Mouse (Mus musculus): Measurements from ENCODE around the gene Pdpk1. TPM values are rescaled to one million over a fixed set of nuclear protein-coding genes. Genes with fewer than 3 reads are reported as not detected.

Gene Pdpk1
- polyA plus RNA-seq, 1 experiment: 56.6 TPM

- Histone ChIP-seq H3K27ac (ENCODE audit: control insufficient read depth, insufficient read depth, low read length) (no peak overlapping the region; the same call in 1 of the 2 replicates), H3K4me1 (replicated peaks; ENCODE audit: control insufficient read depth, insufficient read depth, low read length) (peaks cover 17% of the 10 kb centered on the region), H3K4me3 (ENCODE audit: control insufficient read depth, insufficient read depth, low read length) (no peak overlapping the region), H3K27me3 (ENCODE audit: control insufficient read depth, insufficient read depth, low read length) (no peaks in the 10 kb centered on the region), H3K36me3 (ENCODE audit: control insufficient read depth, insufficient read depth, low read length) (peaks cover 6% of the 10 kb centered on the region; the same call in 1 of the 2 replicates)
- WGBS: 72% methylated on average over 5 of the region's 5 CpGs
- DNase-seq: no peak
- TF ChIP-seq POLR2A (IDR thresholded peaks at IDR 0.05; ENCODE audit: control insufficient read depth, extremely low read depth, insufficient read depth, low read length, poor library complexity): no peak
- TF ChIP-seq CTCF (IDR thresholded peaks at IDR 0.05; ENCODE audit: borderline replicate concordance, control insufficient read depth, extremely low read depth, insufficient read depth, low read length, poor library complexity): no peak
These were observed 20.0 kb upstream of the Pdpk1 start for GRCm38 (mm10) chr17:24170729-24171128.

DNA sequence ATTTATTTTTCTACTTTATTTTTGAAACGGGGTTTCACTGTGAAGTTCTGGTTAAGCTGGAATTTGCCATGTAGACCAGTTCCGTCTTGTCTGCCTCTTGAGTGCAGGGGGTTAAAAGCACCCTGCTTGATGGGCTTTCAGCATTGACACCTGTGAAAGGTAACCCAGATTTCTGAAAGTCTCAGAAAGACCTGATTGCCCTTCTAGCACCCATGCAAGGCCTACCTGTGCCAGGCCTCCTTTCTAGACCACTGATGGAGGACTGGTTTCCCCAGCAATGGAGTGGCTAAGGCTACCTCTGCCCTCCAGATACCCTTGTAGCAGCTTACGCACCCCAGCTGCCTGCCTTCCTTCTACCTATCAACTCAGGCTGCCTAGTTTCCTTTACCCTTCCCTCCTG lies 19.4 kb upstream of the Pdpk1 start:
- peaks cover 6% of the 10 kb centered on the region; the same call in 1 of the 2 replicates for H3K36me3 ChIP-seq (ENCODE audit: control insufficient read depth, insufficient read depth, low read length)
- TF ChIP-seq CTCF (IDR thresholded peaks at IDR 0.05; ENCODE audit: borderline replicate concordance, control insufficient read depth, extremely low read depth, insufficient read depth, low read length, poor library complexity) (no peak), POLR2A (IDR thresholded peaks at IDR 0.05; ENCODE audit: control insufficient read depth, extremely low read depth, insufficient read depth, low read length, poor library complexity) (no peak)
- DNase-seq: no peak
- H3K4me1 ChIP-seq (replicated peaks; ENCODE audit: control insufficient read depth, insufficient read depth, low read length): peaks cover 17% of the 10 kb centered on the region
- H3K4me3 ChIP-seq (ENCODE audit: control insufficient read depth, insufficient read depth, low read length): no peak overlapping the region
- 62% methylated on average over 3 of the region's 3 CpGs for WGBS
- peak overlapping the region; percentile 41; the same call in 1 of the 2 replicates for H3K27ac ChIP-seq (ENCODE audit: control insufficient read depth, insufficient read depth, low read length)
- H3K27me3 ChIP-seq (ENCODE audit: control insufficient read depth, insufficient read depth, low read length): no peaks in the 10 kb centered on the region

DNA sequence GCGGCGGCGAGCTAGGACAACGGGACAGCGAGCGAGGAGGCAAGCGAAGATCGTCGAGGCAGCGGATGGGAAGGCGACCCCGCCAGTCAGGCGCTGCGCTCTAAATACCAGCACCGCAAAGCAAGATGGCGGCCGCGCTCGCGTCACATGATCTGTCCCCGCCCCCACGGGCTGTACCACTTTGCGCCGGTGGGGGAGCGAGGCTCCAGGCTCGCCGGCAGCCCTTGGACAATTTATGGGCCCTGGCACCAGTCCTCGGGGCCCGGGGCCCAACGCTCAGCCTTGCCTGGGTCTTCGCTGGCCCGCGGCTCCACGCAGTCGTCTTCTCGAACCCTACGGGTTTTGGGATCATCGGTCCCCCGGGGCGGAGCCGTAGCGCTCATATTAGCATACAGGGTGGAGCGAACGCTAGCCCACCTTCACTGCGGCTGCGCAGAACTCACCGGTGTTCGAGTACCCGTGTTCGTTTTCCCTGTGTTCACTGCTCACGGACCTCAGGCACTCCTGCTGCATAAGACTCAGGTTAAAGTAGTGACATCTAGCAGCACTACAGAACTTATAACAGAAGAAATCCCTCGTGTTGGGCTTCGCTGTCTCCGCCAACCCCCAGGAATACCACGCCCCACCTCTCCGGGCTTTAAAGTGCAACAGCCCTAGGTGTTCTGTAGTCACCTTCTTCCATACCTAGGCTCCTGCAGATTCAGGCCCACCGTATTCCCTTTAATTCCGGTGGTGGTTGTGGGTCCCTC lies 18.8 kb upstream of the Pdpk1 start, which contains the start of gene Atp6v0c:
Gene Atp6v0c (minus strand): TSS at position 386 of the 749 bp plus-strand sequence.
- Histone ChIP-seq H3K4me1 (replicated peaks; ENCODE audit: control insufficient read depth, insufficient read depth, low read length) (peaks cover 17% of the 10 kb centered on the region), H3K27me3 (ENCODE audit: control insufficient read depth, insufficient read depth, low read length) (no peaks in the 10 kb centered on the region), H3K36me3 (ENCODE audit: control insufficient read depth, insufficient read depth, low read length) (peaks cover 6% of the 10 kb centered on the region; the same call in 1 of the 2 replicates), H3K27ac (ENCODE audit: control insufficient read depth, insufficient read depth, low read length) (peak within 1 kb of the TSS; percentile 70), H3K4me3 (ENCODE audit: control insufficient read depth, insufficient read depth, low read length) (peak within 1 kb of the TSS; percentile 83)
- under 1% methylated on average over 58 of the region's 58 CpGs for WGBS
- TF ChIP-seq POLR2A (IDR thresholded peaks at IDR 0.05; ENCODE audit: control insufficient read depth, extremely low read depth, insufficient read depth, low read length, poor library complexity) (peak; percentile 80), CTCF (IDR thresholded peaks at IDR 0.05; ENCODE audit: borderline replicate concordance, control insufficient read depth, extremely low read depth, insufficient read depth, low read length, poor library complexity) (peak; percentile 38; the same call in 1 of the 2 replicates)
- DNase-seq: peak; percentile 92

DNA sequence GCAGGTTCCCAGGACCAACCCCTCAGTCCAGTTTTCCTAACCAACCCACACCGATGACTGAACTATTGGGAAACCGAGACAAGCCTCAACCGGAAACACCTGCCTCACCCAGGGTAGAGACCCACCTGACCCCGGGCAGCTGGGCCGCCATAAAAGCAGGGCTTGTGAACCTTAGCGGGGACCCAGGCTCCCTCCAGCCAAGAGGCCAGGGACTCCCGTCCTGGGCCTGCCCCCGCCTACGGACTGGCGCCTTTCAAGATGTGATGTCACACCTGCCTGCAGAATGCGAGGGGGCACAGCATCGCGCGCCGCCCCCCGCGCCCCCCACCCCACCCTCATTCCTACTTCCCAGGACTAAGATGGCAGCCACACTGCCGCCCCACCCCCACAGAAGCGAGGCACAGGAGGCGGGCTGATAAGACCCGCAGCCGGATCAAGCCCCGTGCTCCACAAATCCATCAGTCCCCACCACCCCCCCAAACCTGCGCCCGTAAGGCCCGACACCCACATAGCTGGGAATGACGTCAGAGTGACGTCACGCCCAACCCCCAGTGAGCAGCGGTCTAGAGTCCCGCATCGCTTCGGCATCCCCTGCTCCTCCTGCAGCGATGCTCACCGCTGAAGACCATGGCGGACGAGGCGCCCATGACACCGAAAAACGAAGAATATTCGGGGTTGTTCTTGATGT lies 18.0 kb upstream of the Pdpk1 start:
- DNase-seq: peak; percentile 67

DNA sequence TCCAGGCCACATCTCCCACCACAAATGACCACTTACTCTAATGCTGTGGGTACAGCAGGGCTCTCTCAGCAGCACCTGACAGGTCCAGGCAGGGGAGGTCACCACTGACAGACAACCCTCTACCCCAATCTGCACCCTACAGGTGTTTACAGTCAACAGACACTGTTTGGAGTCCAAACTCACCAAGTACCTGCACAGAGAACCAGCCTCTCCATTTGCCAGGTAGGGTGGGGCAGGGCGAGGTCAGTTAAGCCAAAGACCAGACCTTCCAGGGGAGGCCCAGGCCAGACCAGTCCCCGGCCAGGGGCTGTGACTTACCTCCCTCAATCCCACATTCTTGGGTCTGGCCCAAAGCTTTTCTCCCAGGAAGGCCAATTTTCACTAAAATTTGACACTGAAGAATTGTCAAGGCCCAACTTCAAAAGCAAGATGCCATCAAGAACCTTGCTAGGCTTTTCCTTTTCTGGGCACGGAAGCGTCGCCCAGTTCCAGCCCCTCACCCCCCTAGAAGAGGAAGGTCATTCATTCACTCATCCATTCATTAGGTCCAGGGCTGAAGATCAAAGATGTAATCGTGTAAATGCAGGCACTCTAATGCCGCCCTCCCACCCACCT lies 17.3 kb upstream of the Pdpk1 start:
- Histone ChIP-seq H3K36me3 (ENCODE audit: control insufficient read depth, insufficient read depth, low read length) (peaks cover 6% of the 10 kb centered on the region; the same call in 1 of the 2 replicates), H3K4me1 (replicated peaks; ENCODE audit: control insufficient read depth, insufficient read depth, low read length) (peaks cover 21% of the 10 kb centered on the region), H3K27me3 (ENCODE audit: control insufficient read depth, insufficient read depth, low read length) (no peaks in the 10 kb centered on the region), H3K4me3 (ENCODE audit: control insufficient read depth, insufficient read depth, low read length) (peak overlapping the region; percentile 83), H3K27ac (ENCODE audit: control insufficient read depth, insufficient read depth, low read length) (peak overlapping the region; percentile 56; the same call in 1 of the 2 replicates)
- DNase-seq: no peak
- TF ChIP-seq POLR2A (IDR thresholded peaks at IDR 0.05; ENCODE audit: control insufficient read depth, extremely low read depth, insufficient read depth, low read length, poor library complexity) (no peak), CTCF (IDR thresholded peaks at IDR 0.05; ENCODE audit: borderline replicate concordance, control insufficient read depth, extremely low read depth, insufficient read depth, low read length, poor library complexity) (no peak)
- WGBS: 46% methylated on average over 7 of the region's 7 CpGs

More for the DNA sequence above, 18.0 kb upstream of the Pdpk1 start:
- Histone ChIP-seq H3K27me3 (ENCODE audit: control insufficient read depth, insufficient read depth, low read length) (no peaks in the 10 kb centered on the region), H3K27ac (ENCODE audit: control insufficient read depth, insufficient read depth, low read length) (peak overlapping the region; percentile 65), H3K36me3 (ENCODE audit: control insufficient read depth, insufficient read depth, low read length) (peaks cover 6% of the 10 kb centered on the region; the same call in 1 of the 2 replicates), H3K4me3 (ENCODE audit: control insufficient read depth, insufficient read depth, low read length) (peak overlapping the region; percentile 83), H3K4me1 (replicated peaks; ENCODE audit: control insufficient read depth, insufficient read depth, low read length) (peaks cover 17% of the 10 kb centered on the region)
- under 1% methylated on average over 41 of the region's 41 CpGs for WGBS
- peak; percentile 13; the same call in 1 of the 2 replicates for TF ChIP-seq CTCF (IDR thresholded peaks at IDR 0.05; ENCODE audit: borderline replicate concordance, control insufficient read depth, extremely low read depth, insufficient read depth, low read length, poor library complexity)
- TF ChIP-seq POLR2A (IDR thresholded peaks at IDR 0.05; ENCODE audit: control insufficient read depth, extremely low read depth, insufficient read depth, low read length, poor library complexity): no peak

GRCm38 (mm10) chr17:24167120-24167519 lies 16.4 kb upstream of the Pdpk1 start:
- TF ChIP-seq CTCF (IDR thresholded peaks at IDR 0.05; ENCODE audit: borderline replicate concordance, control insufficient read depth, extremely low read depth, insufficient read depth, low read length, poor library complexity) (no peak), POLR2A (IDR thresholded peaks at IDR 0.05; ENCODE audit: control insufficient read depth, extremely low read depth, insufficient read depth, low read length, poor library complexity) (no peak)
- Histone ChIP-seq H3K4me3 (ENCODE audit: control insufficient read depth, insufficient read depth, low read length) (no peak overlapping the region), H3K36me3 (ENCODE audit: control insufficient read depth, insufficient read depth, low read length) (peaks cover 6% of the 10 kb centered on the region; the same call in 1 of the 2 replicates), H3K27me3 (ENCODE audit: control insufficient read depth, insufficient read depth, low read length) (no peaks in the 10 kb centered on the region), H3K4me1 (replicated peaks; ENCODE audit: control insufficient read depth, insufficient read depth, low read length) (peaks cover 27% of the 10 kb centered on the region), H3K27ac (ENCODE audit: control insufficient read depth, insufficient read depth, low read length) (no peak overlapping the region)
- DNase-seq: no peak
- WGBS: 78% methylated on average over 6 of the region's 6 CpGs
